Mouse (Mus musculus): ENCODE data around the gene Tnrc6b. TPM values are rescaled to one million over a fixed set of nuclear protein-coding genes. Genes with fewer than 3 reads are reported as not detected.
A peak's percentile ranks its signal among the peaks of the same experiment; 100 is the strongest.
"Not testable (repeated sequence)": the region's sequence is repeated elsewhere in the genome, so short reads cannot be mapped to it uniquely, and the experiment has no call there.

Tnrc6b gene
- total RNA-seq, 2 experiments from 2014 or later = 48.5 to 55.6 TPM

GRCm38 (mm10) chr15:80928811-80929355 lies 217.8 kb downstream of the Tnrc6b start:
- intact Hi-C loops (cut with DNase I) = no loop called here

DNA sequence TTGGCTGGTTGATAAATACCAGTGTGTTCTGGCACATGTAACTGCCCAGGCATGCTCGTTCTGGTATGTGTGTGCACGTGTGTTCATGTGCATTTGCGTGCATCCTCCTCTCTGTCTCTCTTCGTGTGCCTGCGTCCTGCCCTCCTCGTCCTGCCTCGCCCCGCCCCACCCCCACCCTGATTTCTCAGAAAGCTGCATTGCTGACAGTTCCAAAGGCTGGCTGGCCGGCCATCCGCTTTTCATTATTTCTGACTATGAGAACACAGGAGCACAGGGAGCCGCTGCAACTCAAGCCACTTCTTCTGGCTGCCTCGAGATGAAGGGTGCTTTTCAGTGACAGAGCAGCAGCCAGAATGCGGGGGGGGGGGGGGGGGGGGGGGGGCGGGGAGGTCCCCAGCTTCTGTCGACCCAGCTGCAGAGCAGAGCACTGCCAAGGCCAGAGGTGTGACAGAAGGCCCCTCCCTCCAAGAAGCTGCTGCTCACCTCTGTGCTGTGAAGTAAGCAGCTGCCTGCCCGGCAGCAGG lies 219.0 kb downstream of the Tnrc6b start:
- no peak for DNase-seq
- TF ChIP-seq CTCF (IDR thresholded peaks at IDR 0.05) = no peak
- H3K4me3 ChIP-seq = no peak overlapping the region
- intact Hi-C loops (cut with DNase I) = no loop called here
- H3K27ac ChIP-seq = no peak overlapping the region

More at GRCm38 (mm10) chr15:80928811-80929355, 217.8 kb downstream of the Tnrc6b start:
- Histone ChIP-seq H3K4me3 (no peak overlapping the region), H3K27ac (no peak overlapping the region)
- DNase-seq = peak; percentile 50
- TF ChIP-seq CTCF (IDR thresholded peaks at IDR 0.05) = no peak

DNA sequence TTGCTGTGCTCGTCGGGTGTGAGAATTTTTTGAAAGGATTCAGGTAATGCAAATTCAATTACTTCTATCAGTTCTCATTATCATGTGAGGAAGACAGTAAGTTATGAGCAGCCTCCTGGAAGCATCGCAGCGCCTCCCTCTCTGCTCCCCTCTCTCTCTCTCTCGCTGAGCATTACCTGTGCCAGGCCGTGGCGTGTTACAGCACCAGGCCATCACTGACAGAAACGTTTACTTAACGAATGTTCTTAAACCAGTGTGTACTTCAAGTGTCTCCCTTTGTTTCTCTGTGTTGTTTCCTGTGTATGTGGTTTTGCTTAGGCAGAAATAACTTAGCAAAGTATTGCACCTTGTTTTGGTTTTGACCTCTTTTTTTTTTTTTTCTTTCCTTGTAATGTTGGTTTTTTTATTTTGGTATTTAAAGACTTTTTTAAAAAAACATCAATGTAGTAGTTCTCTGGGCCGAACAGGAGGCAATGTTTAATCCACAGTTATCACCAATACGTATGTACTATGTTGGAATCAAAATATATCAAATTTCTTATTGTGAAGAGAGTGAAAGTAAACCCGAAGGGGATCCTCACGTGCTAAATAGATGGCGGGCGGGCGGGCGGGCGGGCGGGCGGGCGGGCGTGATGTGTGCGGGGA lies 219.7 kb downstream of the Tnrc6b start:
- H3K4me3 ChIP-seq; intact Hi-C loops (cut with DNase I); DNase-seq; H3K27ac ChIP-seq: not testable (repeated sequence)

DNA sequence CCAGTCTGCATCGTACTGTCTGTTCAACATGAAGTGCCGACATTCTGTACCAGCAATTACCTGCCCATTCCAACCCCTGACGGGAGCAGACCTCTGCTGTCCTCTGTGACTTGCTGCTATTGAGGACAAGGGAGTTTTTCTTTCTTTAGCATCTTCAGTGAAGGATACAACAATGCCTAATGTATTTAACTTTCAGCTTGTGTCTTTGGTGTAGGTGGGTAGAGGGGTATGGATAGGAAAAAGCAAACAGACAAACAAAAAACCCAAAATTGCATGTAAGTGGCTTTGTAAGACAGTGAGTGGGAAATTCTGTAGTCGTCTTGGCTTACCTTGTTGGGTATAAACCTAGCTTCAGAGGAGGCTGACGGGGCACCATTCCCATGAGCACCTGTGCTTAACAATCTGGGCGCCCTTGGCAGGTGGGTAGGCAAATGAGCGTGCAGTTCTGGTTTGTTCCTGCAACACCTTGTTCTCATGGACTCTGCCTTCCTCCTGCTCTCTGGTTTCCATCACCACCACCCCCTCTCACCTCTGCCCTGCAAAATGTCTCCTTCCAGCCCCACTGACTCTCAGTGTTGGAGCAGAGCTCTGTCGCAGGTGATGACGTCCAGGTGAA lies 220.3 kb downstream of the Tnrc6b start:
- no peak for DNase-seq
- no peak for TF ChIP-seq CTCF (IDR thresholded peaks at IDR 0.05)
- no peak overlapping the region for H3K4me3 ChIP-seq
- intact Hi-C loops (cut with DNase I) = no loop called here
- no peak overlapping the region for H3K27ac ChIP-seq

- no peak for TF ChIP-seq CTCF (IDR thresholded peaks at IDR 0.05)
Observed at GRCm38 (mm10) chr15:80934841-80935240, 223.7 kb downstream of the Tnrc6b start.

GRCm38 (mm10) chr15:80936686-80937085 lies 225.6 kb downstream of the Tnrc6b start:
- H3K4me3 ChIP-seq = no peak overlapping the region
- TF ChIP-seq CTCF (IDR thresholded peaks at IDR 0.05) = no peak
- intact Hi-C loops (cut with DNase I) = no loop called here
- peak overlapping the region; percentile 69 for H3K27ac ChIP-seq
- no peak for DNase-seq

More at GRCm38 (mm10) chr15:80934841-80935240, 223.7 kb downstream of the Tnrc6b start:
- intact Hi-C loops (cut with DNase I) = no loop called here
- no peak overlapping the region for H3K27ac ChIP-seq
- no peak overlapping the region for H3K4me3 ChIP-seq
- DNase-seq = no peak

DNA sequence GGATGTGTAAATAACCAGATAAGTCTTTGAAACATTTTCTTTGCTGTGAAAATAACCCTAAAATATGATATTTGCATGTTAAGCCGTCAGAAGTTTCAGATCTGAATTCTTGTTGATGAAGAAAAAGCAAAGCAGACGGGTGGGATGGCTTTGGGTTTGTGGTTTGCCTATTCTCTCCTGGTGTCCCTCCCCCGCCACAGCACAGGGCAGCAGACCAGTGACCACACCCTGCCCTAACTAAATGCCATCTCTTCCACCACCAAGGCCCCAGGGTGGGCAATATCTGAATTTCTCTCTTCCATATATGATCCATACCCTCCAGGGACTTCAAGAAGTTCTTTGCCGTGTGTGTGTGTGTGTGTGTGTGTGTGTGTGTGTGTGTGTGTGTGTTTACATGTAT lies 227.5 kb downstream of the Tnrc6b start:
- intact Hi-C loops (cut with DNase I) = no loop called here
- H3K27ac ChIP-seq = no peak overlapping the region

GRCm38 (mm10) chr15:80939401-80939800 lies 228.3 kb downstream of the Tnrc6b start:
- intact Hi-C loops (cut with DNase I) = no loop called here
- TF ChIP-seq CTCF (IDR thresholded peaks at IDR 0.05) = no peak
- Histone ChIP-seq H3K27ac (no peak overlapping the region), H3K4me3 (no peak overlapping the region)
- no peak for DNase-seq

More for the DNA sequence above, 227.5 kb downstream of the Tnrc6b start:
- H3K4me3 ChIP-seq = no peak overlapping the region
- TF ChIP-seq CTCF (IDR thresholded peaks at IDR 0.05) = no peak
- no peak for DNase-seq

- intact Hi-C loops (cut with DNase I) = no loop called here
- TF ChIP-seq CTCF (IDR thresholded peaks at IDR 0.05) = no peak
- no peak for DNase-seq
- Histone ChIP-seq H3K27ac (no peak overlapping the region), H3K4me3 (no peak overlapping the region)
Observed at GRCm38 (mm10) chr15:80941468-80942040, 230.4 kb downstream of the Tnrc6b start.

DNA sequence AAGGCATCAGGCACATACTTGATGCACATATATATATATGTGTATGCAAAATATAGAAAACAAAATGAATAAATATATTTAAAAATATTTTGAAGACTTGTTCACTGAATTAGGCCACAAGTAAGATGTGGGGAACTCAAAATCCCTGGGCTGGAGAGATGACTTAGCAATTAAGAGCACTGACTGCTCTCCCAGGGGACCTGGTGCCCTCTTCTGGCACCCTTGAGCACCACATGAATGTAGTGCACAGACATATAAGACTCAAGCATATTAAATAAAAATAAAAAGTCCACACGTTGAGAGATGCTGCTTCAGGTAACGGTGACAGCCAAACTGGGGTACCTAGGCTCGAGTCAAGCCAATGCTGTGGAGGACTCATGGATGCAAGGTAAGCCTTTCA lies 234.7 kb downstream of the Tnrc6b start:
- TF ChIP-seq CTCF (IDR thresholded peaks at IDR 0.05) = peak; percentile 56
- intact Hi-C loops (cut with DNase I) = loop anchor here (5.0 kb wide), 1 partner anchor 239 kb away; no protein-coding TSS in a partner anchor

DNA sequence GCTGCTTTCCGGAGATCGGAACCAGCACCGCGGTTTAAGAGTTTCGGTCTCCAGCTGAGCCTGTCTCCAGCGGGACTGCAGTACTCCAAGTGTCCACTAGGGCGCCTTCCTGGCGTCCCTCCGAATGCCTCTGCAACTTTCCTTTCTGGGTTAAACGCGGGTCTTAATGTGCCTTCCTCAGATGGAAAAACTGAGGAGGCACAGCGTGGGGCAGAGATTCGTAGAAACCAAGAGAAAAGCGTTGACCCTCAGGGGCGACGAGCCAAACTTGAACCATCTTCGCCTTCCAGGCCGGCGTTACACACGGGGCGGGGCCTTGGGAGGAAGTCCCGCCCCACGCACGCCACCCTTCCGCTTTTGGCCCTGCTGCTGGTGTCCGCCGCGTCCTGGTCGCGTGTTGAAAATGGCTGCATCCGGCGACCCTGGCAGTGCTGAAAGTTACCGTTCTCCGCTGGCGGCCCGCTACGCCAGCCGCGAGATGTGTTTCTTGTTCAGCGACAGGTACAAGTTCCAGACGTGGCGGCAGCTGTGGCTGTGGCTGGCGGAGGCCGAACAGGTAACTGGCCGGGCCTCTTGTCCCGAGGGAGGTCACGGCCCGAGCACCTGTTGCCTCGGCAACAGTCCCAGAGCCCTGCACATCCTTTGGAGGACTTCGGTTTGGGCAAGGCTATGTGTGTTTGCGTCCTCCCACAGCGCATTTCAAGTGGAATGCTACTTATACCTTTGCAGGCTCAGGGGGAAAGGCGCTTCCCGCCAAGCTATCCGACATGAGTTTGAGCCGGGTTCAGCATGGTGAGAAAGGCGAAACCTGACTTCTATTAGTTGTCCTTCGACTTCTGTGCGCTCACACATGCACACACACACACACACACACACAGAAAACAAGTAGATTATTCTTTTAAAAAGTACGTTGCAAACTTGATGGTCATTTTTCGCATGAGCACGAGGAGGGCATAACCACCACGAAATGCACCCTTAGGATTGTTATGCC lies 237.3 kb downstream of the Tnrc6b start, which contains the start of gene Adsl:
Gene Adsl (plus strand): TSS at position 346 of the 991 bp plus-strand sequence.
- peak within 1 kb of the TSS; percentile 92 for H3K4me3 ChIP-seq
- peak within 1 kb of the TSS; percentile 98 for H3K27ac ChIP-seq
- TF ChIP-seq CTCF (IDR thresholded peaks at IDR 0.05) = peak; percentile 100
- DNase-seq = peak; percentile 93
- intact Hi-C loops (cut with DNase I) = loop anchor here (5.0 kb wide), 1 partner anchor 241 kb away; no protein-coding TSS in a partner anchor

More for the DNA sequence above, 234.7 kb downstream of the Tnrc6b start:
- Histone ChIP-seq H3K27ac (no peak overlapping the region; the same call in 1 of the 2 replicates), H3K4me3 (no peak overlapping the region)
- peak; percentile 44 for DNase-seq
